Mouse (Mus musculus): ENCODE results near the gene Parp2.

DNA sequence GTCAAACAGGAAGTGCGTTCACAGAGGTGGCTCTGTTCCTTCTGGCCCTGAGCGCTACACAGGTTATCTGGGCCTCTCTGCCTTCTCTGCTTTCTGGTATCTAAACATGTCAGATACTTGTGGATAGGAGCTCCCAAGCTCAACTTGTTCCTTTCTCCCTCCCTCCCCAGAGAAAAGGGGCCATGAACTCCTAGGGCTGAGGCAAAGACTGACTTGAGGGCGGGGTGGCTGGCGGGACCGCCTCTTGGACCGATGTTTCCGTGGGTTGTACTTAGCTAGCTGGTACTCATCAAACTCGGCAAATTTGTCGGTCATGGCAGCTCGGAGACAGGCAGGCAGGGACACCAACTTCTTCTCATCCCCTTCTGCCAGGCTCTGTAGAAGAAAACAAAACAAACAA is 55.0 kb downstream of the Parp2 start:
- TF ChIP-seq CTCF (IDR thresholded peaks at IDR 0.05; ENCODE audit: extremely low read depth, insufficient read length, insufficient replicate concordance, low read depth, low read length) (no peak), POLR2A (IDR thresholded peaks at IDR 0.05; ENCODE audit: low read depth, low read length) (no peak)

All from small intestine, adult 2 months (tissue).